Mouse (Mus musculus) G1E-ER4 (cell line): ENCODE data around the gene Fgfr2. TPM values are rescaled to one million over a fixed set of nuclear protein-coding genes. Genes with fewer than 3 reads are reported as not detected.

Experiments used
- GATA1 ChIP-seq: IDR thresholded peaks from one replicate; pipeline ENCODE4 v1.8.0; 2012; ENCODE audit warnings: low read length, inconsistent platforms
- polyA plus RNA-seq: library from polyadenylated mRNA; stranded (reverse); fragments of >175 nt; gene quantifications from 2 replicates; pipeline ENCODE4 v1.2.3, GENCODE M21; 2012

Fgfr2 gene
- polyA plus RNA-seq, 1 experiment = not detected

DNA sequence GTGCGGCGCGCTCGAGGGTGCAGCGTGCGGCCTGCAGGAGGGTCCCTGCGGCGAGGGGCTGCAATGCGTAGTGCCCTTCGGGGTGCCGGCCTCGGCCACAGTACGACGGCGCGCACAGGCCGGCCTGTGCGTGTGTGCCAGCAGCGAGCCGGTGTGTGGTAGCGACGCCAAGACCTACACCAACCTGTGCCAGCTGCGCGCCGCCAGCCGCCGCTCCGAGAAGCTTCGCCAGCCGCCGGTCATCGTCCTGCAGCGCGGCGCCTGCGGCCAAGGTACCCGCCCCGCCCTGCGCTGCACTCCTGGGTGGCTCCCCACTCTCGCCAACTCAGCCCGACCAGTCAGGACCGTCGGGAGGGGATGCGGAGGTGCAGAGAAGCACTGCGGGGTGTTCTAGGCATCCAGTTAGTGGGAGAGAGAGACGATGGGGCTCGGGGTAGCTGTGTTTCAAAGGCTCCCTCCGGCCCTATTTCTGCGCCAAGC lies 2186.6 kb downstream of the Fgfr2 start:
- TF ChIP-seq GATA1 = no peak

DNA sequence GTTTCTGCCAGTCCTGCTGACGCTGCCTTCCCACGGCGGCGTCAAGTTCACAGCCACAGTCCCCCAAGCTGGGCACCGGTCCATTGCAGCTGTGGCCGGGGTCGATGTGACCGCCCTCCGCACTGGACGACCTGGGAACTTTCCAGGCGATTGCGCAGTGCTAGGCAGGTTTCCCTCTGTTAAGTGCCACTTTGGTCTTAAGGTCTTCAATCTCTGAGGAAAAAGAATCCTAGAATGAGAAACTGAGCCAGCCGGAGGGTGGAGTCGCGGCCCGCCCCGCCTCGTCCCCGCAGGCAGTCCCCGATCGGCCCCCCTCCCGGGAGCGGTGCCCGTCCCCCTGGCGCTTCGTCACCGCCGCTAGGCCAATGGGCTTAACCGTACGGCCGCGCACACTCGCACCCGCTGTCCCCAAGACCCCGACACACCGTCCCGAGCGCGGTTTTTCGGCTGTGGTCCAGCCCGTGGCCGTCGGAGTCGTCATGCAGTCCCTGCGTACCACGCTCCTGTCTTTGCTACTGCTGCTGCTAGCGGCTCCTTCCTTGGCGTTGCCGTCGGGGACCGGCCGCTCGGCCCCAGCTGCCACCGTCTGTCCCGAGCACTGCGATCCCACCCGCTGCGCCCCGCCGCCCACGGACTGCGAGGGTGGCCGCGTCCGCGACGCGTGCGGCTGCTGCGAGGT lies 2187.2 kb downstream of the Fgfr2 start, which contains the start of gene Htra1:
Gene Htra1, plus strand, starts transcription at position 319 of the 679 bp plus-strand sequence.
- no peak for TF ChIP-seq GATA1

DNA sequence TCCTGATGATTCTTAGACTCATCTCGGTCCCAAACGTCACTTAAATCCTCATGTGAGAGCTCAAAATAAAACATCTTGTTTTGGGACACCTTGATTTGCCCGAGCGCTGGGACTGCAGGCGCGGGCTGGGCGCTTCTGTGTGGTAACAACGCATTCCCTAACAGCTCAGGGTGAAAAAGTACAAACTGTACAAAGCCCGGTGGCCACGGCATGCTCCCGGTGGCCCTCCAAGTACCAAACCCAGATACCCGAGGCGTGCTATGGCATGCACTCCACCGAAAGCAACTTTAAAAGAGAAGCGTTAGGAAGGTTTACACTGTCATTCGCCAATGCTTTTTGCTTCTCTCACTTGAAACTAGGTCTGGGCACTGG lies 2187.7 kb downstream of the Fgfr2 start:
- no peak for TF ChIP-seq GATA1

DNA sequence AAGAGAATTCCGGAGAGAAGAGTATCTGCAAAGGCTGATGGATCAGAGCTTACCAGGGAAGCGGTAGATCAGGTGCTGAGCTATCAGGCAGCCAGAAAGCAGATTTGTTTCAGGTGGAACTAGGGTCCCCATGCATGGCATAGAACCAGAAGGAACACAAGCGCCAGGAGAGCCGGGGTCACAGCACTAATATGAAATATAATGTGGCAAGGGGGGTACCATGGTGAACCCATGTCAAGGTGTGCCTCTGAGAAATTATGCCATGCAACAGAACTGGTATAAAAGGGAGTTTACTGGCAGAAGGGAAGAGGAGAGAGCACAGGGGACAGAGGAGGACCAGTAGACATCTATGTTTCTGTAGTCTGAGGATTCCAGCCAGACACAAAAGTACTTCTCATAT lies 2188.5 kb downstream of the Fgfr2 start:
- no peak for TF ChIP-seq GATA1

DNA sequence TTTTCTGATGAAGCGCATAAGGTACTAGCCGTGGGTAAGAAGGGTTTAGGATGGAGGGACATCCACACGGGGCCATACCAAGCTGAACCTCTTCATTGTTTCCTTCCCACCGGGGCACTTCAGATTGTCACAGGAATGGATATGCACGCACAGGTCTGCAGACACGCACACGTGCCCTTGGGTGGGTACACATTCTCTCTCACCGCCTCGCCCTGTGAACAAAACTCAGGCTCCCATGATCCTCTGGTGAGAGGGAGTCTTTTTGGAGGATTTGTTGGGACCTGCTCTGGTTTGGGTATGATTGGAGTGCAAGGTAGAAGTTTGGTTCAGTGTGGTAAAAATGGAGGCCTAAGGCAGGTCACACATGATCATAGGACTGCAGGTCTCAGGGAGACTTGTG lies 2190.2 kb downstream of the Fgfr2 start:
- TF ChIP-seq GATA1 = no peak

DNA sequence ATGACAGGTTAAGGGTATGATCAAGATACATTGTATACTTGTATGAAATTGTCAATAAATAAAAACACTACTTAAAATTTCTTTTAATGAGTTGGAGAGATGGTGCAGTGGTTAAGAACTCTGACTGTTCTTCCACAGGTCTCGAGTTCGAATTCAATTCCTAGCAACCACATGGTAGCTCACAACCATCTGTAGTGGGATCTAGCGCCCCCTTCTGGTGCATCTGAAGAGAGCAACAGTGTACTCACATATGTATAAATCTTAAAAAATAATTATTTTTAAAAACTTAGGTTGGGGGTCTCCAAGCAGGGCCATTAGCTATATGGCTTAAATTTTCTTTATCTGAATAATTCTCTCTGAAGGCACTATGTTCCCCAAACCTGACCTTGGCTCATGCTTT lies 2192.7 kb downstream of the Fgfr2 start:
- no peak for TF ChIP-seq GATA1

DNA sequence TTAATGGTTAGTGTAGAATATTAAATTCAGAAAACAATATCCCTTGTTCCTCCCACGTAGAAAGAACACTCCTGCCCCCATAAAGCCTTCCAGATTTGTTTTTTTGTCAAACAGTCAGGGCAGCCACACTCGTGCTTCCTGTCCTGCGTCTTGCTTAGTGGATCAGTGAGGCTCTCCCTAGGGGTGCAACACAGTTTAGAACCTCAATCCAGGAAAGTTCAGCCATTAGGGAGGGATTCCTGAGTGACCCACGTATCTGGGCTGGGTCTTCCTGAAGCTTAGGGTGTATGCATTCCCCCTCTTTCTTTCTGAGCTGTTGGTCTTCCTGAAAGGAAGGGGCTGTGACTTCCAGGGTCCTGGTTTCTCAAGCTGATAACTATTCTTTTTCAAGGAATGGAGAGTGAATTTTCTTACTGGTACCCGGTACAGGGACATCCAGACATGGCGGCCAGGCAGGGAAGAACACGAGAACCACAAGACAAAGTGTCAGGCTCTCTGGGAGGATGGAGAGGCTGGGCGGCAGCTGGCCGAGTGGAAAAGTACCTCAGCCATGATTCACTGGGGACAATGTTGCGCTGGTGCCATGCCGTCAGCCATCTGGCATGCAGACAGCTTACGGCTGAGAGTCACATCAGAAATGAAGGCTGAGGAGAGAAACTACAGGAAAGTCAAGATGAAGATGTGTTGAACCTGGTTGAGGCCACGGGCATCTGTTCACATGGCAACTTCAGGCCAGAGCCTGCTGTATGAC lies 2200.0 kb downstream of the Fgfr2 start:
- TF ChIP-seq GATA1 = no peak

DNA sequence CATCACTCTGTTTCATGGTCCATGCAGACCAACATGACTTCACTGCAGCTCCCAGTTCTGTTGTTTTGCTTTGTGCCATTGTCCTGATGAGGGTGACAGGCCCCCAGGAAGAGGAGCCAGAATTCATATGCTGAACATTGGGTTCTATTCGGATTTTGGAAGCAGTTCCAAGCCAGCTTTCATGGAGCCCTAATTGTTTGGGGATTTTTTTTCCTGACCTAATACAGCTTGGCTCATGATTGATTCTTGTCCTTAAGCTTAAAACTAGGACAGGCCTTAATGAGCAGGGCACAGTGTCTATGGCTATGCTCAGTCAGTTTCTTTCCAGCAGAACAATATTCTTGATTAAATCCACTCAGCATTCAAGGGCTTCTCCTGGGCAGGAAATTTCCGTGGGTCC lies 2204.9 kb downstream of the Fgfr2 start:
- TF ChIP-seq GATA1 = no peak

DNA sequence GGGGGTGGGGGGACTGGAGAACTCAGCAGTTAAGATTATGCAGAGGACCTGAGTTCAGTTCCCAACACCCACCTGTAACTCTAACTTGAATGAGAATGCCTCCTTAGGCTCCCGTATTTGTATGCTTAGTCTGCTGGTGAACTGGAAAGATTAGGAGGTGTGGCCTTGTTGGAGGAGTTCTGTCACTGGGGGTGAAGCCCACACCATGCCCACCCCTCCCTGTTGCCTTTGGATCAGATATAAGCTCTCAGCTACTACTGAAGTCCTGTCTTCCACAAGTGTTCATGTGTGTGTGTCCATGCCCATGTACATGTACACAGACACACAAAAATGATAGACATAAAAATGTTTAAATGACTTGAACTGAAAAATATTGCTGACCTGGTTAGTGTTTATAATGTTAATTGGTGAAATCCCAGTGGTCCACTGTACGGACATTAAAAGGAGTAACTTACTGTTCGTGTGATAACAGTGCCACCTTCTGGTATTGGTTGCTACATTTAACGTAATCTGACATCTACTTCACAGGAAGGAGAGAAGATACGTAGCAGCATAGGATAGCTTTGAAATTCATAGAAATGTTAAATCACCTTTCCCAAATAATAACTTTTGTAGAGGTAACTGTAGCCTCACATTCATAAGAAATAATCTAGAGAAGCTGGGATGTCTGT lies 2208.3 kb downstream of the Fgfr2 start:
- no peak for TF ChIP-seq GATA1

DNA sequence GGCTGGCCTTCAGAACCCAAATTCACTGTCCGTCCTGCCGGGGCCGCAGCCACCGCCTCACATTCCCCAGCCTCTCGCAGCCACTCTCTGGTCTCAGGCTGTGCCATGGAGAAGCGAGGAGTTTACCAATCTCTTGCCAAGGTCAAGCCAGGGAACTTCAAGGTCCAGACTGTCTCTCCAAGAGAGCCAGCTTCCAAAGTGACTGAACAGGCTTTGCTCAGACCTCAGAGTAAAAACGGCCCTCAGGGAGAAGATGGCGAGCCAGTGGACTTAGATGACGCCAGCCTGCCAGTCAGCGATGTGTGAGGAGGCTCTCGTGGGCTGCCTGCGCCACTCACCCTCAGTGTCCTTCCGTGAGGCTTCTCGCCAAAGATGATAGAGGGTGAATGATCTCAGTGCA lies 2212.3 kb downstream of the Fgfr2 start:
- no peak for TF ChIP-seq GATA1

DNA sequence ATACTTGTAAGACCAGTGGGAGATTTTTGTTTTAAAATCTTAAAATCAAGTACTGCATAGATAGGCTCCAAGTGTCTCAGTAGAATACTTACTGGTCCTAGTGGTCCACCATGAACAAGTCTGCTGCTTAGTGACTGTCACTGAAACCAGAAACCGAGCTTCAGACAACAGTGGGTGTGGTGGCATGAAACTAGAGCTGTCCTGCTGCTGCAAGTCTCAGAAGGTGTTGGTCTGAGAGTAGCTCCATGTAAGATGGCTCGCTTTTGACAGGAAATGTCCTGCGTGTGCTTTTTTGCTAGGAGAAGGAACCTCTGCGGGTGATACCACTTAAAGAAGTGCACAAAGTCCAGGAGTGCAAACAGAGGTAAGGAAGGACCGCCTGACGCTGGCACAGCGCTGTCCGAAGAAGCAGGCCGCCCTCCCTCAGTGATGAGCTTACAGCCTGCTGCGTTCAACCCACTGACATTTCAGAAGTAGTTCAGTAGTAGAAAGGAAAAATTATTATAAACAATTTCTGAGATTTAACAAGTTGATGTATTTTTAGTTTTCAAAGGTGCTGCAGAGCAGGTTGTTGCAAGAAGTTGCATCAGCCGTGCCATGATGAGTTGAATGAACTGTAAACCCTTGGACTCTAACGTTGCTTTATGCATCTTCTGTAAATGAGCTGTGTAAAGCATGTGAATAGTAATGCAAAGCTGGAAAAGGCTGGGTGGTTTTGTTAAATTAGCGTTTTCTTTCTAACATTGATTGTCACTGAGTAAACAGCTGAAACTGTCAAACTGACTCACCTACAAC lies 2218.4 kb downstream of the Fgfr2 start:
- TF ChIP-seq GATA1 = no peak

DNA sequence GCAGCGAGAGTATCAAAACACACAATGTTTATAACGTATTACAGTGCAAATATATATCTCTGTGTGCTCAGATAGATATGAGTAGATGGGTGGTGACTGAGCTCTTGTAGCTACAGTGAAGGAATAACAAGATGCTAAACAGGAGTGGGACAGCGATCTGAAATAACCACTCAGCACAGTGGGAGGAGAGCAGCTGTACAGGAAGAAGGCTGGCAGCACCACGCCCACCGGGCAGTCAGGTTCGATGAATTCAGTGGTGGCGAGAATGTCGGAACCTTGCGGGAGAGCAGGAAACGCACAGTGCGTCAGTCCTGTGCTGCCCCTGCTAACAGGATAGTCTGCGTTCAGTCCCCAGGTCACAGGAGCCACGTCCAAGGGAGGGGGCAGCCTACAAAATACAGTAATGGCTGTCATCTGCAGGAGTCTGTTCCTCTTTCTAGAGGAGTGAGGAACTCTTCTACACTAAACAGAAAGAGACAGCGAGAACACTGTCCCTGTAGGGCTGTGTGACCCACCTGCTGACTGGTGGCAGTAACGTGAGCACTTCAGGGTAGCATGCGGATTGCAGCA lies 2219.6 kb downstream of the Fgfr2 start:
- TF ChIP-seq GATA1 = no peak

DNA sequence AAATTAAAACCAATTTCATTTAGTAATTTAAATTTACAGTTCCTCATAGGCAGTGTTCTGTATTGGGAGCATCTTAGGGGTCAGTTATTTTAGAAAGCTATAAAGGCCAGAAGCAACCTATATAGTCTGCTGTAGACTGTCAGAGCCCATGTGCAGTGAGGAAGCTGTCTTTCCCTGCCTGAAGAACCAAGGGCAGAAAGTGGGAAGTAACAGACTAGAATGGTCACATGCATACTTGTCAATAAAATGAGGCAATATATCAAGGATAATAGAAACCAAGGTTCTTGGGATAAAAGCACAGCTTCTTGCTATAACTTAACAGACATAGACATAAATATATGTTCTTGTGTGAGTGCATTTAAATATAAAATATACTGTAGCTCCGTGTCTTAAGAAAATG lies 2220.2 kb downstream of the Fgfr2 start:
- no peak for TF ChIP-seq GATA1

DNA sequence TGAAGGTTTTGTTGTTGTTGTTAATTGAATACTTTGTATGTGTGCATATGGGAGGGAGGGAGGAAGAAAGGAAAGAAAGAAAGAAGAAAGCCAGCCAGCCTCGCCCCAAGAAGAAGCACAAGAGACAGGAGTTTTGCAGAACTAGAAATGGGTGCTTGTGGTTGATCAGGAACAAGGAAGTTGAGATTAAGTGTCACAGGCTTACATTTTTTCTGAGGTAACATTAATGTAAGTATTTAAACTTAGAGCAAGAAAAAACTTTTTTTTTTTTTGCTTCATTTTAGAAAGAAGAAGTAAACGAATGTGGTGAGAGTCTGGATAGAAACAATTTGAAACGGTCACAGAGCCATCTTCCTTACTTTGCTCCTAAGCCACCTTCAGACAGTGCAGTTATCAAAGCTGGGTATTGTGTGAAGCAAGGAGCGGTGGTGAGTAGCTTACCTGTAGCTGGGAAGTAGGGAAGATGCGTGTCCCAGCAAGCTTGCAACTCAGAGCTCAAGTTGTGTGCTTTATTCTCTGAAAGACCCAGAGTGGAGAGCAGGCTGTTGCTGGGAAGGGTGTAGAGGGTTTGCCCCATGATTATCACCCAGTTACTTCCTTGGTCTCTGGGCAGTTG lies 2222.8 kb downstream of the Fgfr2 start:
- TF ChIP-seq GATA1 = no peak

DNA sequence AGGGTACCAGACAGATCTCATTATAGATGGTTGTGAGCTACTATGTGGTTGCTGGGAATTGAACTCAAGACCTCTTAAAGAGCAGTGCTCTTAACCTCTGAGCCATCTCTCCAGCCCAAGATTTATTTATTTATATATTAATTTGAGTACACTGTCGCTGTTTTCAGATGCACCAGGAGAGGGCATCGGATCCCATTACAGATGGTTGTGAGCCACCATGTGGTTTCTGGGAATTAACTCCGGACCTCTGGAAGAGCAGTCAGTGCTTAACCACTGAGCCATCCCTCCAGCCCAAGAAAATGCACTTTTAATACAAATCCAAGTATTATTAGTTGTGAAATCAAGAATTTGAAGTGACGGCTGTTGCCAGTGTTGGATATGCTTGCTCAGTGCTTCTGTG lies 2224.8 kb downstream of the Fgfr2 start:
- TF ChIP-seq GATA1 = no peak

DNA sequence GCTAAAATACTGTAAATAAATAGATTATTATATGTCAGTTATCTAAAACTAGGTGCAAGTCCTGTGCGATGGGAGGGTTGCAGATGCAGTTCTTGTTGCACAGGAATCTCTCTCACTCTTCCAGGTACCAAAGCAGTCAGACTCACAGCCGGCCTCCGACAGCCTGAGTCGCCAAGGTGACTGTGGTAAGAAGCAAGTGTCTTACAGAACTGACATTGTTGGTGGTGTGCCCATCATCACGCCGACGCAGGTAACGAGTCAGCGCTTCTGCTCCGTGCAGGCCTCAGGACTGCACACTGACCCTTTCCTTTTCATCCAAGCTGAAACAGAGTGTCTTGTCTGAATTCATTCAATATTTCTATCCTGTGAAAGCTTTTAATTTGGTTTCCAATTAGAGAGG lies 2225.9 kb downstream of the Fgfr2 start:
- TF ChIP-seq GATA1 = no peak
